Mouse (Mus musculus) cerebellum, adult 2 months (tissue): ENCODE measurements around the gene Rprd1b. TPM values are rescaled to one million over a fixed set of nuclear protein-coding genes. Genes with fewer than 3 reads are reported as not detected.
A peak's percentile ranks its signal among the peaks of the same experiment; 100 is the strongest.

ENCODE experiments used
- DNase-seq, 2 experiments: peaks; one replicate each; pipeline ENCODE4 v3.0.0; 2021
- H3K27ac ChIP-seq: fragments of 200-500 bp; 2 replicates; pipeline ENCODE4 v1.5.1; 2012; ENCODE audit warnings: low read length, control low read depth, inconsistent platforms; ENCODE audit not compliant: insufficient read depth
- H3K27me3 ChIP-seq: fragments of 200-500 bp; 2 replicates; pipeline ENCODE4 v1.6.1; 2012; ENCODE audit warnings: inconsistent platforms, mild to moderate bottlenecking, low read length, moderate library complexity; ENCODE audit not compliant: control insufficient read depth, insufficient read depth
- H3K4me1 ChIP-seq: fragments of 200-500 bp; 2 replicates; pipeline ENCODE4 v1.6.1; 2011; ENCODE audit warnings: low read length; ENCODE audit not compliant: control insufficient read depth, insufficient read depth
- H3K4me3 ChIP-seq: fragments of 200-500 bp; replicated peaks from 2 replicates; pipeline ENCODE3; 2011; ENCODE audit warnings: mild to moderate bottlenecking, low read depth, low read length, control low read depth; ENCODE audit not compliant: insufficient read depth
- CTCF ChIP-seq: fragments of 200-500 bp; IDR thresholded peaks from 2 replicates; pipeline ENCODE4 v1.5.1; 2011; ENCODE audit warnings: low read depth, mild to moderate bottlenecking, control low read depth, low read length, moderate library complexity, borderline replicate concordance; ENCODE audit not compliant: insufficient read depth
- POLR2A ChIP-seq: fragments of 200-500 bp; IDR thresholded peaks from 2 replicates; pipeline ENCODE4 v1.6.1; 2011; ENCODE audit warnings: low read length, control low read depth, borderline replicate concordance; ENCODE audit not compliant: insufficient read depth
- WGBS: fragments of 180-500 bp; shearing (Covaris S2); methylation state at CpG from one replicate; pipeline ENCODE4 v1.1.7; 2018; 5-methylcytosine and 5-hydroxymethylcytosine counted together
- polyA plus RNA-seq: library from polyadenylated mRNA; depleted of rRNA; stranded (reverse); fragments of >200 nt; gene quantifications from 2 replicates; pipeline ENCODE4 v1.2.3, GENCODE M21; 2012

Gene Rprd1b
- polyA plus RNA-seq, 1 experiment = 22.4 TPM

DNA sequence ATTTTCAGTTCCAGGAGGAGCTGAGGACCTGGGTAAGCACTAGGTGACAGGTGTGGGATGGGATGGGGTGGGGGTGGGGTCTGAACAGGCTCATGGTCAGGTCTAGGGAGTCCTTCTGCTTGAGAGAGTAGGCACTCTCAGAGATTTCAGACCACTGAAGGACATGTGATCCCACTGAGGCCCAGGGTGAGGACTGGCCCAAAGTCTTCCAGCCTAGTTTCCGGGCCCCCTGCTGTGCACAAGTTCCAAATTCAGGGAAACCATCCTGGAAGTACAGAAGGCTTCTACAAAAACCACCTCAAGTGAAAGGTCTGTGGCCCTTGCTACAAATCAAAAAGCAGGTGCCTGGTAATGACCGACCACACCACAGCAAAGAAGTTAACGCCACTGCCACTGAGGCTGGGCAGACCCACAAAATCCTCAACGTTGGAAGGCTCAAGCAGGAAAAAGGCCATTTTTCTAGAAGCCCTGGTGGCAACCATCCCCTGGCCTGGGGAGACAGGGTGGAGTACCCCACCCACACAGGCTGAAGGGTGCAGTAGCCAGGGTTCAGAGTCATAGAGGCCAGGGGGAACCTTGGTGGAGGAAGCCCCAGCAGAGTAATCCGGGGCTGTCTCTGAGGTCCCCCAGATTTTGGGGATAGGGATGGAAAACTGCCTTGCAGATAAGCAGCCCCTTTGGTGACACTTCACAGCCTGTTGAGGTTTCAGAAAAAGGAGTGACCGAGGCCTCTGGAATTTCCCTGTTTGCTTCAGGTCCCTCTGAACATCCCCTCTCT is 116.6 kb downstream of the Rprd1b start:
- H3K27me3 ChIP-seq = no peaks in the 10 kb centered on the region
- no peak for DNase-seq
- H3K4me3 ChIP-seq = no peak overlapping the region
- 96% methylated on average over 6 of the region's 6 CpGs for WGBS
- no peak overlapping the region for H3K27ac ChIP-seq
- TF ChIP-seq CTCF (no peak), POLR2A (no peak)
- H3K4me1 ChIP-seq = no peaks in the 10 kb centered on the region

DNA sequence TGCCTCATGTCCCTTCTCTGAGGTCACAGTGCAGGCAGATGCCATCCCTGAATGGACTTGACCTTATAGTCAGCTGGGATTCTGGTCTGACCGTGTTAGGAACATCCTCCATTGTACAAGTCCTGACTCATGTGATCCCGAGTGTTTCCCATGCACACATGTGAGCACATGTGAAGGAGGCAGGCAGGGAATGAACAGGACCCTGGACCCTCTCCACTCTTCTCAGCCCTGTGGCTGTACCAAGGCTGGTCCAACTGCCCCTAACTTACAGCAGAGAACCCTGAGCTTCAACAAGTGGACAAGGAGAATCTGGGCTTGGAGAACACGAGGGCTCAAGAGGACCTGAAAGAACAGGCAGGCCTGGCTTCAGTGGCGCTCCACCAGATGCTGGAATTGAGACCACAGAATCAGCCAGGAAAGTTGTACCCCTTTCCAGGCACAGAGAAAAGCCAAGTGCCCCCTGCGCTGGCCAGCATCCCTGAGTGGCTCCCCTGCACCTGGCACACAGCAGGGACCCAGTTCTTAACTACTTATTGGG is 117.3 kb downstream of the Rprd1b start:
- WGBS = 73% methylated on average over 5 of the region's 5 CpGs
- no peak overlapping the region for H3K4me3 ChIP-seq
- no peak for TF ChIP-seq POLR2A
- H3K27ac ChIP-seq = no peak overlapping the region
- no peak for DNase-seq
- no peaks in the 10 kb centered on the region for H3K27me3 ChIP-seq
- H3K4me1 ChIP-seq = no peaks in the 10 kb centered on the region

DNA sequence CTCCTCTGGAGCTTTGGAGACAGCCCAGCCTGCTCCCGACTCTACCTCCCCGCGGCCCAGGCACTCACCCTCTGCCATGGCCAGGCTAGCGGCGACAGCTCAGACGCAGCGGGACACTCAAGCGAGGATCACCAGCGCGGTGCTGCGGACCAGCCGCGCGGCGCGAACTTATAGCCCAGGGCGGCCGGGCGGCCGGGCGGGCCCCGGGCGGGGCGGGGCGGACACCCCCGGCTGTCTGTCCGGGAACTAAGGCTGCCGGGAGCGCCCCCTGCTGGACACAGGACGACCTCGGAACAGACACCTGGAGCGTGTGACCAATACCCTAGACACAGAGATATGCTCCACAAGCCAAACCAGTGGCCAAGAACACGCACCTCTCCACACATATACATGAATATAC is 117.9 kb downstream of the Rprd1b start, which contains the start of gene Tgm2:
Gene Tgm2, minus strand, starts transcription at position 214 of the 400 bp plus-strand sequence.
- DNase-seq = peak; percentile 75 to 83
- H3K4me1 ChIP-seq = no peaks in the 10 kb centered on the region
- no peak within 1 kb of the TSS for H3K27ac ChIP-seq
- peak within 1 kb of the TSS; percentile 59 for H3K4me3 ChIP-seq
- TF ChIP-seq CTCF (peak; percentile 63), POLR2A (no peak)
- no peaks in the 10 kb centered on the region for H3K27me3 ChIP-seq
- WGBS = 1% methylated on average over 33 of the region's 33 CpGs

DNA sequence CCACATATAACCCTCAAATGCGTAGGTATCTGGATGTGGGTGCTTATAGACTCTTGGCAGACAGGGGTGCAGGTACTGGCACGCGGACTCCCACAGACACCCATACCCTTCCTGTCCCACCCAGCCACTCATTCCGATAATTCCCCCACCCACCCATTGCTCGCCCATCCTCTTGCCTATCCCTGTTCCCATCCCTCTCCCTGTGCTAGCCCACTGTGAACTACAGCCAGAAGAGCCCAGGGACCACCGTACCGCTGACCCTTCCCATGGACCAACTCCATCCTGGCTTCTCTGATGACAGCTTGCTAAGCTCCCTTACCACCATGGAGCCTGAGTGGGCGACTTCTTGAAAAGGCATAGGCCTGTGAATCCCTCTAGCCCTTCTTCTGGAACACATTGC is 118.7 kb downstream of the Rprd1b start:
- TF ChIP-seq CTCF = no peak
- TF ChIP-seq POLR2A = no peak
- no peak overlapping the region for H3K27ac ChIP-seq
- no peaks in the 10 kb centered on the region for H3K4me1 ChIP-seq
- DNase-seq = no peak
- H3K27me3 ChIP-seq = no peaks in the 10 kb centered on the region
- 96% methylated on average over 8 of the region's 8 CpGs for WGBS
- no peak overlapping the region for H3K4me3 ChIP-seq

DNA sequence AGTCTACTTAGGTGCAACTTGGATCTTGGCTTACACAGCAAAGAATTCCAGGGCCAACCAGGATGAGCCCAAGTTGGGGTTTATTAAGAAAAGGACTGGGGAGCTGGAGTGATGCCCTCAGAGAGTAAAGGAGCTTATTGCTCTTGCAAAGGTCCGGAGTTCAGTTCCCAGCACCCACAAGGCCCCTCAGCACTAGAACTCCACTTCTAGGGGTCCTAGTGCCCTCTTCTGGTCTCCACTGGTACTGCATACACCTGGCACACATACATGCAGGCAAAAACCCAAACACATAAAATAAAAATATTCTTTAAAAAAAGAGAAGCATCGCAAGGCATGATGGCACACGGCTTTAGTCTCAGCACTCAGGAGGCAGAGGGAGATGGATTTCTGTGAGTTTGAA is 122.8 kb downstream of the Rprd1b start:
- WGBS = 98% methylated on average over 3 of the region's 3 CpGs
- Histone ChIP-seq H3K4me3 (no peak overlapping the region), H3K27me3 (no peaks in the 10 kb centered on the region; the same call in 1 of the 2 replicates), H3K4me1 (no peaks in the 10 kb centered on the region), H3K27ac (no peak overlapping the region)
- no peak for DNase-seq
- TF ChIP-seq POLR2A (no peak), CTCF (no peak)

DNA sequence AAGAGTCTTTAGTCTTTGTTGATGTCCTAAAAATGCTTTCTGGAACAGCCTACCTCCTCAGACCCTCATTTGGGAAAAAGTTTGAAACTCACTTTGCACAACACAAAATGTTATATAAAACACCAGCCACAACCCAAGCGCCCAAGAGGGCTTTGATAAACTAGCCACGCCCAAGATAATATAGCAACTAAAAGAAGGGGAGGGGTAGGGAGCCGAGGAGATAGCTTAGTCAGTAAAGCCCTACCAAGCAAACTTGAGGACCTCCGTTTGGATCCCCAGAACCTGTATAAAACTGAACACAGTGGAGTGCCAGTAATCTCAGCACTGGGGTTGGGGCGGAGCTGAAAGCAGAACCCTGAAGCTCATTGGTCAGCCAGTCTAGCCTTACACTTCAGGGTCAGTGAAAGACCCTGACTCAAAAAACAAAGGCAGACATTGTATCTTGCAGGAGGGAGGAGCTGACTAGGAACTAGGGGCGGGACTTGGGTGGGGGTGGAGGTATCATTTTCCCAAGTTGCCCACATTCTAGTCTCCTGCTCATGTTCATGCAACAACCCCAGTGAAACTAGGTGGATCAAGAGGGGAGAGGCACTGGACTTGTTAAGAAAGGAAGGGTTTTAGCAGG is 124.5 kb downstream of the Rprd1b start:
- no peak overlapping the region for H3K4me3 ChIP-seq
- 59% methylated on average over 6 of the region's 6 CpGs for WGBS
- H3K4me1 ChIP-seq = no peaks in the 10 kb centered on the region
- H3K27ac ChIP-seq = no peak overlapping the region
- no peak for DNase-seq
- TF ChIP-seq CTCF (no peak), POLR2A (no peak)
- H3K27me3 ChIP-seq = no peaks in the 10 kb centered on the region; the same call in 1 of the 2 replicates

DNA sequence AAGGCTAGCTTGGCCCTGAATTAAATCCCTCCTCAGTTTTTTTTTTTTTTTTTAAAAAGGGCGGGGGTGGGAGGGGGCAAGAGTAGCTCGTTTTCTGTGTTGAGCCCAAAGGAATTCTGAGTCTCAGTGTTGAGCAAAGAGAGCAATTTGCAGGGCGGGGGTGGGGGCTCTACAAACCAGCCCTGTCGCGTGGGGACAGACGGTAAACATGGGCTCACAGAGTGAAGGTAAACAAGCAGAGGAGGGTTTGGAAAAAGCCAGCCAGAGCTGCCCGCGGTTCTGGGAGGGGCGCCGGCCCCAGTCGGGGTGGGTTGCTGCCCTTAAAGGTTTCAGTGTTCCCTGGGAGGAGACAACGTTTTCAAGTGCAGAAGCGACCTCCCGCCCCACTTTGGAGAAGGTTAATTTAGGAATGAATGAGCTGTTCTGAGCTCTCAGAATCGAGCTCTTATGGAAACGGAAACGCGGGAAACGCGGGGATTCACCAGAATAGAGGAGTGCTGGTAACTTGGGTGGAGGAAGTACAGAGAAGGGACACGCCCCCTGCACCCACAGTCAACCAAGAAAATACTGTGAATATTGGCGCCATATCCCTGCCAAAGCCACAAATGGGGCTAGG is 125.5 kb downstream of the Rprd1b start:
- no peak for DNase-seq
- Histone ChIP-seq H3K4me1 (no peaks in the 10 kb centered on the region), H3K27me3 (no peaks in the 10 kb centered on the region; the same call in 1 of the 2 replicates), H3K27ac (no peak overlapping the region), H3K4me3 (no peak overlapping the region)
- WGBS = 7% methylated on average over 22 of the region's 22 CpGs
- TF ChIP-seq POLR2A = no peak
